In genomic region chr8:121590203-121591177, GRCm38 (mm10) we compare ENCODE assay signal across 8 mouse cellular contexts. TPM values are rescaled to one million over a fixed set of nuclear protein-coding genes. Genes with fewer than 3 reads are reported as not detected.
DNase-seq lines count a peak whose midpoint lies in the region; ATAC-seq and TF ChIP-seq lines count a peak whose summit lies in the region.

Map1lc3b (plus strand) TSS chr8:121590361.

- H3K9ac ChIP-seq in forebrain, embryonic 13.5 days = peak within 1 kb of the TSS; percentile 89
- peak within 1 kb of the TSS; percentile 96 for H3K9ac ChIP-seq in liver, postnatal 0 days (replicated peaks)
- H3K9ac ChIP-seq in neural tube, embryonic 14.5 days (replicated peaks; ENCODE audit: low read depth, low read length) = peak within 1 kb of the TSS; percentile 88

- H3K4me2 ChIP-seq in forebrain, embryonic 13.5 days = peak within 1 kb of the TSS; percentile 90
- peak within 1 kb of the TSS; percentile 93 for H3K4me2 ChIP-seq in liver, postnatal 0 days (ENCODE audit: low read depth, low read length)
- peak within 1 kb of the TSS; percentile 91 for H3K4me2 ChIP-seq in neural tube, embryonic 14.5 days (ENCODE audit: low read depth, low read length)

- under 1% methylated on average over 92 of the region's 94 CpGs for WGBS in forebrain, embryonic 13.5 days
- WGBS in large intestine, adult 2 months = under 1% methylated on average over 94 of the region's 94 CpGs
- WGBS in liver, postnatal 0 days (ENCODE audit: insufficient replicate concordance) = 2% methylated on average over 89 of the region's 94 CpGs
- WGBS in neural tube, embryonic 14.5 days = under 1% methylated on average over 82 of the region's 94 CpGs

- H3K4me1 ChIP-seq in E14TG2a.4 (replicated peaks; ENCODE audit: low read depth, low read length) = peaks cover 62% of the 10 kb centered on the region
- H3K4me1 ChIP-seq in forebrain, embryonic 13.5 days = peaks cover 35% of the 10 kb centered on the region
- peaks cover 46% of the 10 kb centered on the region for H3K4me1 ChIP-seq in liver, postnatal 0 days (ENCODE audit: insufficient read depth)
- H3K4me1 ChIP-seq in neural tube, embryonic 14.5 days (ENCODE audit: control insufficient read depth, insufficient read depth, low read length) = peaks cover 20% of the 10 kb centered on the region

- TF ChIP-seq CTCF in E14TG2a.4 (conservative IDR thresholded peaks at IDR 0.05; ENCODE audit: low read length) = no peak
- TF ChIP-seq CTCF in liver, postnatal 0 days (IDR thresholded peaks at IDR 0.05; ENCODE audit: low read depth) = peak; percentile 4; the same call in 1 of the 2 replicates

- H3K4me3 ChIP-seq in E14TG2a.4 (replicated peaks; ENCODE audit: low read length) = peak within 1 kb of the TSS; percentile 96
- peak within 1 kb of the TSS; percentile 95 for H3K4me3 ChIP-seq in forebrain, embryonic 13.5 days
- H3K4me3 ChIP-seq in liver, postnatal 0 days (ENCODE audit: low read depth, low read length) = peak within 1 kb of the TSS; percentile 80
- peak within 1 kb of the TSS; percentile 84 for H3K4me3 ChIP-seq in neural tube, embryonic 14.5 days (ENCODE audit: low read depth, low read length)

- no peak for TF ChIP-seq EP300 in liver, postnatal 0 days (IDR thresholded peaks at IDR 0.05; ENCODE audit: low read depth)

- peaks cover 38% of the 10 kb centered on the region for H3K36me3 ChIP-seq in E14TG2a.4 (ENCODE audit: insufficient read depth, low read length)
- H3K36me3 ChIP-seq in forebrain, embryonic 13.5 days (ENCODE audit: poor library complexity, severe bottlenecking) = peaks cover 23% of the 10 kb centered on the region
- peaks cover 29% of the 10 kb centered on the region for H3K36me3 ChIP-seq in liver, postnatal 0 days (replicated peaks; ENCODE audit: insufficient read depth, low read length)
- H3K36me3 ChIP-seq in neural tube, embryonic 14.5 days (ENCODE audit: control insufficient read depth, insufficient read depth, low read length) = peaks cover 14% of the 10 kb centered on the region

- H3K27me3 ChIP-seq in E14TG2a.4 (ENCODE audit: insufficient read depth, low read length) = no peaks in the 10 kb centered on the region
- no peaks in the 10 kb centered on the region for H3K27me3 ChIP-seq in forebrain, embryonic 13.5 days
- no peaks in the 10 kb centered on the region for H3K27me3 ChIP-seq in liver, postnatal 0 days (ENCODE audit: insufficient read depth, low read length)
- no peaks in the 10 kb centered on the region for H3K27me3 ChIP-seq in neural tube, embryonic 14.5 days (ENCODE audit: control insufficient read depth, insufficient read depth, low read length)

- H3K9me3 ChIP-seq in E14TG2a.4 (ENCODE audit: low read length) = no peaks in the 10 kb centered on the region
- H3K9me3 ChIP-seq in forebrain, embryonic 13.5 days (replicated peaks) = no peaks in the 10 kb centered on the region
- no peaks in the 10 kb centered on the region for H3K9me3 ChIP-seq in liver, postnatal 0 days (ENCODE audit: low read length)
- H3K9me3 ChIP-seq in neural tube, embryonic 14.5 days (ENCODE audit: control insufficient read depth, low read length) = no peaks in the 10 kb centered on the region

- intact Hi-C loops in heart, postnatal 10 days (cut with DNase I) = no loop called here

- DNase-seq in c-Kit-positive CD71-positive TER-119-positive erythroid progenitor cells, embryonic 14.5 days (ENCODE audit: low spot score) = peak; percentile 91
- peak; percentile 97 for DNase-seq in heart, postnatal 10 days
- peak; percentile 59 for DNase-seq in large intestine, adult 2 months (ENCODE audit: low read depth, low spot score)
- DNase-seq in liver, postnatal 0 days = peak; percentile 97
- DNase-seq in testis, postnatal 10 days (ENCODE audit: low spot score) = peak; percentile 97

- peak within 1 kb of the TSS; percentile 55 for H3K27ac ChIP-seq in forebrain, embryonic 13.5 days
- peak within 1 kb of the TSS; percentile 92 for H3K27ac ChIP-seq in liver, postnatal 0 days (ENCODE audit: low read depth)
- peak within 1 kb of the TSS; percentile 85 for H3K27ac ChIP-seq in neural tube, embryonic 14.5 days (ENCODE audit: low read depth, low read length)

- ATAC-seq in forebrain, embryonic 13.5 days = peak; percentile 87
- ATAC-seq in liver, postnatal 0 days = peak; percentile 81
- ATAC-seq in neural tube, embryonic 14.5 days (ENCODE audit: low read depth) = peak; percentile 83

RNA-seq across cellular contexts. Expression of gene Map1lc3b, which starts in this region (rescaled TPM):
- 310 and 325 TPM in 2 replicates for polyA plus RNA-seq in forebrain, embryonic 13.5 days (2015; fragmentation: Nextera tagmentation; extraction: Ambion mirVana)
- 100 to 1,000 TPM; 181 to 187 TPM for total RNA-seq in heart, postnatal 10 days (2021)
- polyA plus RNA-seq in large intestine, adult 2 months (2012; rRNA removed) = 54.3 and 68.1 TPM in 2 replicates
- 205 and 222 TPM in 2 replicates for polyA plus RNA-seq in liver, postnatal 0 days (2015; fragmentation: Nextera tagmentation; extraction: Ambion mirVana)
- 427 and 428 TPM in 2 replicates for polyA plus RNA-seq in neural tube, embryonic 14.5 days (2014; fragmentation: Nextera tagmentation; extraction: Ambion mirVana)

Comparison
In these comparisons a context has a peak if more than half of its experiments do, and no peak if none do; other contexts are left out.
1. Peak in every context shown above with its lines: DNase-seq, ATAC-seq, H3K4me3 ChIP-seq and H3K27ac ChIP-seq.